Mouse (Mus musculus) NIH3T3 (cell line): ENCODE measurements at regions not wholly inside any gene's neighbourhood (a gene's known extent, or its start where the extent isn't known, plus 50 kb on each side); places are given as distances from the start of the nearest gene placed in this dataset.

ENCODE experiments used
- DNase-seq: peaks from one replicate; pipeline ENCODE4 v3.0.0-alpha.2; 2012; ENCODE audit warnings: low read depth

DNA sequence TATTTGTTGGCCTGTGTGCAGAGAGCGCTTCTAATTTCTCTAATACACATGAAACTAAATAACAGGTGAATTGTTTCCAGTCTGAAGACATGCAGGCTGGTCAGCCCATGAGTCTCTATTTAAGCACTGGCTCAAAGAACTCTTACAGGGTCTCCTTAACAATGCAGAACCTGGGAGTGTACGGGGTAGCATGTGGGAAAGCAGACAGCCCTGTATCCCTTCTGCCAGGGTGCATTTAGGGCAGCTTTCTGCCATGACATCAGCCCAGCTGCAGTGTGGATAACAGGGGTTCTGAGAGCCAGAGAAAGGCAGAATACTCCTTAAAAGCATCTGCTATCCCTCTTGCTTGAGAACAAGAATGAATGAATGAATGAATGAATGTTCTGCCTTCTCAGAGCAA lies 164.7 kb downstream of the Grb14 start:
- DNase-seq: no peak

DNA sequence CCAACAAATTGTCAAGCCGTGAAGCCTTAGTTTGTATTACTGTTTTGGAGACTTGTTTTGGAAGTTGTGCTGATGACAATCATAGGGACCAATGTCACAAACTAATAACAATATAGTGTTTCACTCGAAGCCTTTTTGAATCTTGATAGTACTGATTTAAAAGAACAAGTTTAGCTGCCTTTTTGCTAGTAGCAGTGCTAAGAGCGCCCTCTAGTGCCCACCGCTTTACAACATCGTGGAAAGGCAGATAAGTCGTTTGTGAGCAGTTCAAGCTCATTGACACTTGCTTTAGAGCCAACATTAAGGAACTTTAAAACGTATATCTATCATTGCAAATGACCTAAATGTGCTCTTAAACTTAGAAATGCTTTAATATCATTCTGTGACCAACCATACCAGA lies 170.9 kb downstream of the Grb14 start:
- DNase-seq: peak; percentile 88

GRCm38 (mm10) chr2:64852913-64853312 lies 171.9 kb downstream of the Grb14 start:
- no peak for DNase-seq

DNA sequence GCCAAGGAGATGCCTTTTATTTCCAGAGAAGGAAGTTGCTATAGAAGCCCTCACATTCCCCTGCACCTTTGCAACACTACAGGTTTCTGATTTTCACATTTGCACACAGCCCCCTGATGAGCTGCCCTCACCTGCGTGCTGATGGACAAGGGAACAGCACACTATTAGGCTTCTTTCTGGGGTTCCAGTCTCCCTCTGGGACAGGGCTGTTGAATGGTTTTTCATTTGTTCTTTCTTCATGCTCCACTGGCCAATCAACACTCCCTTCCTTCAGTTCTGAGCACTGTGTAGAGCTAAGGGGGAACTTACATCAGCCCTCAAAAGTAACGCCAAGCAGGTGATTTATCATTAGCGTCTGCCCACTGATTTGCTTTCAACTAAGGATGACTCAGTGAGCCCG lies 173.7 kb downstream of the Grb14 start:
- DNase-seq: no peak

- no peak for DNase-seq
These were observed 174.1 kb downstream of the Grb14 start for GRCm38 (mm10) chr2:64850656-64851055.

DNA sequence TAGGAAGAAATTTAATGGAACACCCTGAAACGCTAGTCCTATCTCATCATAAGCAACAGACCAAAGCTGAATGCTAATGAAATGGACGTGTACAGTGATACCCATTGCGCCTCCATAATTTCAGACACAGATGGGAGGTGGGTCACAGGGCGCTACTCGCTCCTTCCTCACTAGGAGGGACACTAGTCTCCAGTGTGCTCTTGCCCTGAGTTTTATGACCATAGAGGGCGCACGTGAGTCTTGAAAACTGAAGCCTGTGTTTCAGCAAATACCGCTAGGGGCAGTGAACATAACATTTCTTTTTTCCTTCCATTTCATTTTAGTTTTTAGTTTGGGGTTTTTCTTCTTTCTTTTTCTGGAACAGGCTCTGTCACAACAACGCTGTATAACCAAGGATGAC lies 200.3 kb downstream of the Grb14 start:
- peak; percentile 7 for DNase-seq

GRCm38 (mm10) chr2:64823905-64824304 lies 200.9 kb downstream of the Grb14 start:
- DNase-seq: no peak

DNA sequence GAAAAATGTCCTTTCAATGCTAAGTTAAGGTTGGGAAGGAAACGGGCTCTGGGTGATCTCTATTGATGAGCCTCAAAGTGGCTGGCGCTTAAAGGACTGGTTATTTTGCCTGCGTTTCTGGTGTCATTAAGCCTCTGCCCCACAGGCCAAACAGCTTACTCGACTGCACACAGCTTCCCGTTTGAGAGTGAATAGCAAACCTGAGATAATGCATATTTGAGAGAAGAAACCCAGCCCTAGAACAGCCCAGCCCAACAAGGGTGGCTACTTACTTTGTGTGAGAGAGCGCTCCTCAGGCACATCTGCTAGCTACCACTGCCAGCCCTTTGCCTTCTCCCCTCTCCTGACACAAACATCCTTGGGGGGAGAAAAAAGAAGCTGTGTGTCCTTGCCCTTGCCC lies 201.7 kb downstream of the Grb14 start:
- DNase-seq: no peak

GRCm38 (mm10) chr2:64818159-64818558 lies 206.6 kb downstream of the Grb14 start:
- DNase-seq: no peak
